Mouse (Mus musculus) frontal cortex, adult 2 months (tissue): ENCODE measurements at regions not wholly inside any gene's neighbourhood (a gene's known extent, or its start where the extent isn't known, plus 50 kb on each side); places are given as distances from the start of the nearest gene placed in this dataset.
"Not testable (repeated sequence)": the region's sequence is repeated elsewhere in the genome, so short reads cannot be mapped to it uniquely, and the experiment has no call there.

Experiments
- DNase-seq, 2 experiments: peaks; one replicate each; pipeline ENCODE4 v3.0.0; 2022; ENCODE audit warnings: low spot score in 1 of 2; ENCODE audit errors: extremely low spot score in 1 of 2

GRCm38 (mm10) chr13:69129056-69129620 is 129.8 kb upstream of the Adcy2 start:
- no peak for DNase-seq

DNA sequence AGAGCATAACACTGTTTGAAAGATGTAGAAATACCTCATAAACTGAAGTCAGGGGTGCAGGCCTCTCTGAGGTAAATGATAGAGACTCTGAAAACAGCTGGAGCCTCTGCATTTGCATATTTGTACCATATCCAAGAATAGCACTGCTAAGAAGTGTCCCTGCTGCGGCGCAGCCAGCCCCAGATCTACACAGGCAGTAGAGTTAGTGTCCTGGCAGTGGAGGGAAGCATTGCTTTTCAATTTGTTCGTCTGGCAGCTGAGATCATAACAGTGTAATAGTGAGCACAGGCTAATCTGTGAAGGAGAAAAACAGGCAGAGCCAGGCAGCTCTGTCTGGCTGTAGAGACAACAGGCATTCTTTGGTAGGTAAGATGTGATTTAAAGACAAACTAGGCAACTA is 128.2 kb upstream of the Adcy2 start:
- DNase-seq, result no peak

DNA sequence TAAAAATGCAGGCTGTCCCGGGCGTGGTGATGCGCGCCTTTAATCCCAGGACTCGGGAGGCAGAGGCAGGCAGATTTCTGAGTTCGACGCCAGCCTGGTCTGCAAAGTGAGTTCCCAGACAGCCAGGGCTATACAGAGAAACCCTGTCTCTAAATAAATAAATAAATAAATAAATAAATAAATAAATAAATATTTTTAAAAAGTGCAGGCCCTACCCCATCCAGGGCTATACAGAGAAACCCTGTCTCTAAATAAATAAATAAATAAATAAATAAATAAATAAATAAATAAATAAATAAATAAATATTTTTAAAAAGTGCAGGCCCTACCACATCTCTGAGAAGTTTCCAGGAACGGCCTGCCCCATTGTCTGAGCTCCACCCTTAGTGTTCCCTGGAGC is 119.4 kb upstream of the Adcy2 start:
- DNase-seq, result not testable (repeated sequence)

DNA sequence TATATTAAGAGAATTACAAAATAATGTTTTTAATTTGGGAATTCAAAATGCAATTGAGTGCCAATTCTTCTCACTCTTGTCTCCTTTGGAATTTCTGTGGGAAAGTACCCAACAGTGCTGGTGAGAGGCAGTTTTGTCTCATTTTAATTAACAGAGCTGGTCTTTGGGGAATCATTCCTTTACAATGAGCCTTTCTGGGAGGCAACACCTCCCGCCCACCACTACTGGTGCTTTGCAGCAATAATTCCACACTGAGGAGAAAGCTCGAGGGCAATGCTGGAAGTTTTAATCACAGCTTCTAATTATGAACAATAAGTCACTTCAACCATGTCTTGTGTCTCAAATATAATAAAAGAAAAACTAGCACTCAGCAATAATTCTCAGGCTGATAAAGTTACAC is 109.8 kb upstream of the Adcy2 start:
- DNase-seq, result peak in 1 of 2 experiments; percentile 43

DNA sequence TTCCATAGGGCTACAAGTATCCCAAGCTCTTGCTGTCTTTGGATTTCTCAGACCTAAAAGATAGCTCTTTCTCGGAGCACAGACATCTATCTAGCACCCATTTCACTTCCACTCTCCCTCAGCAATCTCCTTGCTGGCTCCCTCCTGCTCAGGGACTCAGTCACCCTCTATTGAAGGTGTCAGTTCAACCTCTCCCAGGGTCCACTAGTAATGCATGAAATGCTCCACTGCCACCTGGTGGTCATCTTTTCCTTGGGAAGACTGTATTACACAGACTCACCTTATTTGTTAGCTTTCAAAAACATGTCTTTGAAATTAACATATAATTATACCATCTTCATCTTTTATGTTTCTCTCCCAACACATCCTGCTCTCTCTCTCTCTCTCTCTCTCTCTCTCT is 87.3 kb upstream of the Adcy2 start:
- DNase-seq, result peak; percentile 23 to 86

- DNase-seq, result no peak
Observed at GRCm38 (mm10) chr13:69070336-69070735, 71.0 kb upstream of the Adcy2 start.

DNA sequence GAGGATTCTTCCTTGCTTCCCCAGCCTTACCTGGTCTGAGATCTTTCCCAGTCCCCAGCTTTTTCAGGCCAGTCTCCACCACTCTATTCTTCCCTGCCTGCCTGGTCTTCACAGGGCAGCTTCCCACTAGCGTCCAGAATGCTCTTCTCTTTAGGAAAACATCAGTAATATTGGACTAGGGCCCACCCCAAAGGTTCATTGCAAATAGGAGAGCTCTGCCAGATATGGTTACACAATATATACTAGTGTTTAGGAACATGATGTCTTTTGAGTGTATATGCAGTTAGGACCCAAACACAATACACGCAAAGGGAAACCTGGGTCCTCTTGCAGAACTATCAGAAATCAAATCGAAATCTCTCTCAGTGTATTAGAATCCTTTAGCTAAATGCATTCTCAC is 70.5 kb upstream of the Adcy2 start:
- DNase-seq, result no peak

- DNase-seq, result no peak
Observed at GRCm38 (mm10) chr13:69066636-69067035, 67.3 kb upstream of the Adcy2 start.

DNA sequence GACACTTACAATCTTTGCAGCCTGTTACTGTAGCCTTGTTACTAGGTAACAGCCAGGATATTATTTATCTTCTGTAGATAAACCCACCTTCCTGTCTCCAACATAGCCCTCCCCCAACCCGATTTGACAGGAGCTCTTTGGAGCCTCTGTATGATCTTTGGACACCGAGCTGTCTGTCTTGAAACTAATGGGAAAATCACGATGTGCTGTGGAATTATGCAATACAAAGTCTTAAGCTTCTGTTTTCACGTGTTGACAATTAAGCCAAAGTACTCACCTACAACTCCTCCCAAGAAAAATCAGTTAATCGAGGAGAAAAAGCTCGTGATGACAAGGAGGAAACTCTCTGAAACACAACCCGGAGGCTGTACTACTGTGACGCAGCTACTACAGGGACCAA is 65.9 kb upstream of the Adcy2 start:
- no peak for DNase-seq

- no peak for DNase-seq
Observed at GRCm38 (mm10) chr13:69062692-69063233, 63.4 kb upstream of the Adcy2 start.

DNA sequence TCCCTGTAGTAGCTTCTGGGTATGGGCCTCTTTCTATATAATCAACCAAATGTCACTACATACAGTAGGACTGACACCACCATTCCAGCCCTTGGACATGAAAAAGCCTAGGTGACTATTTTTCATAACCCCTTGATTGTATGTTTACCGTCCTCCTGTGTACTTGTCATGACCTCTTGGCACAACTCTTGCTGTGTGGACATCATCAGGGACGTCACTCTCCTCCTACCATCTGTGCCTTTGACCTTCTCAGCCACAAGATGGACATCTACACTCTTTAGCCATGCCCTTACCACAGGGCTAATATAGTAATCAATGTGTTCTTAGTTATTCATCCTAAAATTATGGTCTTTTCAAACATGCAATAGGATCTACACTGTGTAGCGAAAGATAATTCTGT is 62.1 kb upstream of the Adcy2 start:
- no peak for DNase-seq
